ENCODE assay signal across 13 mouse cellular contexts in genomic region chr11:108145752-108146496, GRCm38 (mm10).
DNase-seq lines count a peak whose midpoint lies in the region; ATAC-seq lines count a peak whose summit lies in the region.
"Had no signal": no experiment of that assay in that cellular context is flagged by ENCODE, and none has a peak within 500 bp of the region (broad histone marks: within the 10 kb centered on the region; RNA-seq: fewer than 3 reads in every experiment).

No protein-coding gene starts in this region.

- peaks cover 23% of the 10 kb centered on the region for H3K27me3 ChIP-seq in hindbrain, embryonic 10.5 days (ENCODE audit: insufficient read depth, poor library complexity, severe bottlenecking)
- peaks cover 6% of the 10 kb centered on the region for H3K27me3 ChIP-seq in hindbrain, embryonic 11.5 days (ENCODE audit: control insufficient read depth, insufficient read depth, low read length)
- no peaks in the 10 kb centered on the region for H3K27me3 ChIP-seq in forebrain, embryonic 14.5 days (replicated peaks; ENCODE audit: control insufficient read depth, insufficient read depth, low read length)
- no peaks in the 10 kb centered on the region for H3K27me3 ChIP-seq in limb, embryonic 10.5 days (ENCODE audit: low read depth, poor library complexity, severe bottlenecking)
- no peaks in the 10 kb centered on the region for H3K27me3 ChIP-seq in embryonic facial prominence, embryonic 10.5 days (replicated peaks; ENCODE audit: low read depth, poor library complexity, severe bottlenecking)
- H3K27me3 ChIP-seq: CH12.LX; embryonic facial prominence, embryonic 15.5 days had no signal

- H3K27ac ChIP-seq in hindbrain, embryonic 10.5 days = 0 out of 2 replicates have a peak overlapping the region, but pooled peaks have one; percentile 35
- H3K27ac ChIP-seq in hindbrain, embryonic 11.5 days (ENCODE audit: low read depth, low read length) = no peak overlapping the region
- H3K27ac ChIP-seq in forebrain, embryonic 14.5 days (ENCODE audit: low read depth, low read length) = peak overlapping the region; percentile 86
- 0 out of 2 replicates have a peak overlapping the region, but pooled peaks have one; percentile 28 for H3K27ac ChIP-seq in limb, embryonic 10.5 days
- H3K27ac ChIP-seq in embryonic facial prominence, embryonic 10.5 days (replicated peaks) = no peak overlapping the region
- H3K27ac ChIP-seq: embryonic facial prominence, embryonic 15.5 days; kidney, postnatal 0 days had no signal

- ATAC-seq in hindbrain, embryonic 11.5 days (ENCODE audit: low FRiP score) = no peak
- ATAC-seq in forebrain, embryonic 14.5 days = peak; percentile 83

- 76% methylated on average over 13 of the region's 13 CpGs for WGBS in hindbrain, embryonic 10.5 days
- 79% methylated on average over 13 of the region's 13 CpGs for WGBS in hindbrain, embryonic 11.5 days
- WGBS in forebrain, embryonic 14.5 days = 36% methylated on average over 13 of the region's 13 CpGs
- WGBS in limb, embryonic 10.5 days = 89% methylated on average over 13 of the region's 13 CpGs
- 73% methylated on average over 13 of the region's 13 CpGs for WGBS in embryonic facial prominence, embryonic 10.5 days

- no peaks in the 10 kb centered on the region for H3K36me3 ChIP-seq in hindbrain, embryonic 10.5 days
- no peaks in the 10 kb centered on the region for H3K36me3 ChIP-seq in hindbrain, embryonic 11.5 days (ENCODE audit: control insufficient read depth, insufficient read depth, low read length)
- no peaks in the 10 kb centered on the region for H3K36me3 ChIP-seq in forebrain, embryonic 14.5 days (ENCODE audit: control insufficient read depth, insufficient read depth, low read length)
- H3K36me3 ChIP-seq in limb, embryonic 10.5 days = no peaks in the 10 kb centered on the region
- no peaks in the 10 kb centered on the region for H3K36me3 ChIP-seq in embryonic facial prominence, embryonic 10.5 days (replicated peaks)
- H3K36me3 ChIP-seq: embryonic facial prominence, embryonic 15.5 days had no signal

- H3K9ac ChIP-seq in hindbrain, embryonic 11.5 days (ENCODE audit: low read depth, low read length) = no peak overlapping the region
- no peak overlapping the region; the same call in 1 of the 2 replicates for H3K9ac ChIP-seq in forebrain, embryonic 14.5 days (ENCODE audit: low read length)
- H3K9ac ChIP-seq: embryonic facial prominence, embryonic 15.5 days had no signal

- DNase-seq in hindbrain, embryonic 10.5 days (ENCODE audit: low spot score) = no peak
- DNase-seq in hindbrain, embryonic 11.5 days (ENCODE audit: low spot score) = no peak
- peak; percentile 65 for DNase-seq in brain, adult 2 months (ENCODE audit: low read depth, low spot score)
- DNase-seq in forebrain, embryonic 14.5 days (ENCODE audit: low spot score) = peak; percentile 84
- no peak for DNase-seq in limb, embryonic 10.5 days (ENCODE audit: low spot score)
- no peak for DNase-seq in urinary bladder, adult 2 months (ENCODE audit: low spot score)
- no peak for DNase-seq in frontal cortex, postnatal 36 days (ENCODE audit: low spot score in 2 of 2)
- DNase-seq in embryonic facial prominence, embryonic 10.5 days (ENCODE audit: low spot score) = no peak
- DNase-seq: cerebellum, postnatal 10 days; thymus, adult 18-20 months had no signal

- H3K9me3 ChIP-seq in hindbrain, embryonic 10.5 days = no peaks in the 10 kb centered on the region
- no peaks in the 10 kb centered on the region for H3K9me3 ChIP-seq in hindbrain, embryonic 11.5 days (ENCODE audit: control insufficient read depth, low read length)
- H3K9me3 ChIP-seq in forebrain, embryonic 14.5 days (replicated peaks; ENCODE audit: control insufficient read depth, low read length) = no peaks in the 10 kb centered on the region
- no peaks in the 10 kb centered on the region for H3K9me3 ChIP-seq in limb, embryonic 10.5 days (replicated peaks)
- H3K9me3 ChIP-seq in embryonic facial prominence, embryonic 10.5 days = no peaks in the 10 kb centered on the region
- H3K9me3 ChIP-seq: embryonic facial prominence, embryonic 15.5 days had no signal

- H3K4me3 ChIP-seq in hindbrain, embryonic 10.5 days = no peak overlapping the region
- no peak overlapping the region for H3K4me3 ChIP-seq in hindbrain, embryonic 11.5 days (ENCODE audit: low read depth, low read length)
- H3K4me3 ChIP-seq in forebrain, embryonic 14.5 days (ENCODE audit: low read depth, low read length) = no peak overlapping the region
- H3K4me3 ChIP-seq in limb, embryonic 10.5 days = no peak overlapping the region
- H3K4me3 ChIP-seq in embryonic facial prominence, embryonic 10.5 days = no peak overlapping the region
- H3K4me3 ChIP-seq: embryonic facial prominence, embryonic 15.5 days had no signal

- H3K4me2 ChIP-seq in hindbrain, embryonic 11.5 days (replicated peaks; ENCODE audit: low read depth, low read length) = no peak overlapping the region
- peak overlapping the region; percentile 24; the same call in 1 of the 2 replicates for H3K4me2 ChIP-seq in forebrain, embryonic 14.5 days (ENCODE audit: low read length)
- H3K4me2 ChIP-seq: embryonic facial prominence, embryonic 15.5 days had no signal

- peaks cover 40% of the 10 kb centered on the region for H3K4me1 ChIP-seq in hindbrain, embryonic 10.5 days (replicated peaks)
- no peaks in the 10 kb centered on the region for H3K4me1 ChIP-seq in hindbrain, embryonic 11.5 days (replicated peaks; ENCODE audit: control insufficient read depth, insufficient read depth, low read length)
- peaks cover 39% of the 10 kb centered on the region for H3K4me1 ChIP-seq in forebrain, embryonic 14.5 days (ENCODE audit: control insufficient read depth, insufficient read depth, low read length)
- peaks cover 24% of the 10 kb centered on the region for H3K4me1 ChIP-seq in limb, embryonic 10.5 days
- H3K4me1 ChIP-seq in embryonic facial prominence, embryonic 10.5 days = peaks cover 30% of the 10 kb centered on the region

Comparison
In these comparisons a context has a peak if more than half of its experiments do, and no peak if none do; other contexts are left out.
1. H3K27ac ChIP-seq: peak in hindbrain, embryonic 10.5 days (single experiment), forebrain, embryonic 14.5 days (single experiment) and limb, embryonic 10.5 days (single experiment); none in hindbrain, embryonic 11.5 days (single experiment) and embryonic facial prominence, embryonic 10.5 days (single experiment).
2. DNase-seq: peak in brain, adult 2 months (single experiment) and forebrain, embryonic 14.5 days (single experiment); none in hindbrain, embryonic 10.5 days (single experiment), hindbrain, embryonic 11.5 days (single experiment), limb, embryonic 10.5 days (single experiment), urinary bladder, adult 2 months (single experiment), frontal cortex, postnatal 36 days (0 of 2) and embryonic facial prominence, embryonic 10.5 days (single experiment).